Mouse (Mus musculus) ES-CJ7 (cell line): ENCODE measurements at regions not wholly inside any gene's neighbourhood (a gene's known extent, or its start where the extent isn't known, plus 50 kb on each side); places are given as distances from the start of the nearest gene placed in this dataset.

Experiments used
- DNase-seq: peaks from one replicate; pipeline ENCODE4 v3.0.0; 2011; ENCODE audit warnings: low read depth, low spot score

DNA sequence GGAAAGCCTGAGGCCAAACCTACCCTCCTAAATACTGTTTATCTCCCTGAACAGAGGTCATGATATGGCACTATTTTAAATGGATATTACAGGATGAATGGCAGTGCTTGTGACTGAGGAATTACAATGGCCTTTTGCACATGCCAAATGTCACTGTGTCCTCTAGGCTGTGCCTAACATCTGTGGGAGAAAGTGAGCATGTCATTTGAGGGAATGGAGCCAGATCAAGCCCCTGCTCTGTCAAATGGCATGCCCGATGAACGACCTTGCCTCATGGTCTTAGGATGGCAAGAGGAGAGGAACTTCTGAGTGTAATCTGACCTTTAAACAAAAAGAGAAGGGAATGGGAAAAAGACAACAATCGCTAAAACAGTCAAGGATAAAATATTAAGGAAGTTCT, 827.0 kb downstream of the Gsdmc2 start:
- DNase-seq = no peak

DNA sequence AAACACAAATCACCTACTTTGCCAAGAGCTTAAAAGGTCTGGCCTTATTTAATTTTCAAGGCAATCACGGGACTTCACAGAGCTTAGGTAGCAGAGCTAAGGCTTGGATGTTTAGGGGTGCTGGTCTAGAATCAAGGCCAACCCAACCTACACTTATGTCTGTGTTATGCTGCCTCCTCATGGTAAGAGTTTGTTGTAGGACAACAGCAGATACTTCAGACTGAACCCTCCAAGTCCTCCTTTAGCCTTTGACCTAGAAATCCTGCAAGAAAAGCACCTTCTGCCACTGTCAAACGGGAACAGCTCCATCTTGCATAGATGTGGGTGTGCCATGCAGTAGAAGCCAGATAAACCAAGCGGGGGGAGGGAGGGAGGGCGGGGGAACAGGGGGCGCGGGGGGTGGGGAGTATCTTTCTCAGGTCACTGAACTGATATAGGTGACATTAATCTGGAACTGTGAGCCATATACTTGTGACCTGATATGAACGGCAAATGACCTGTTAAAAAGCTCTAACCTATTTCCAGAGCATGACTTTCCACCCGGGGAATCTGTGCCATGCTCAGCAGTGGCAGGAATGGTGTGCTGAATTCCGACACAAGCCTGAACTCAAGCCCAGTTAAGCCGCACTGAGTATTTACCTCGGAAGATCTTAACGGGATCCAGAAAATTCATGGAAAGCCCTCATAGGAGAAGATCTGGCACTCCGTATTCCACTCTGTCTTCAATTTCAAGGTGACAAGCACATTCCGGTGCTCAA, 838.3 kb downstream of the Gsdmc2 start:
- DNase-seq = peak; percentile 66

DNA sequence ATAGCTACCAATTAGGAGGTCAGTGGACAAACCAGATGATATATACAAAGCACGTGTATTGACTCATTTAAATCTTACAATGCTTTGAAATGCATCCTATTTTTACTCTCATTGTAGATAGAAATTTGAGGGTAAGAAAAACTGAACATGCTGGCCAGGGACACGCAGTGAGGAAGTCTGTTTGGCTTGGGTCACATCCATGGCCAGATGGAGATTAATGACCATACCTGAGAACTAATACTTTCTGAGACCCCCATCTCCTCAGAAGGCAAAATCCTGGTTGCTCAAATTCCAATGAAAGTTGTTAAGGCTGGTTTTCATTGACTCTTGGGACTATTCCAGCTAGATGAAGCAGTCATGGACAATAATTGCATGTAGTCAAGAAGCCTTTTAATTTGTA, 850.3 kb downstream of the Gsdmc2 start:
- no peak for DNase-seq

DNA sequence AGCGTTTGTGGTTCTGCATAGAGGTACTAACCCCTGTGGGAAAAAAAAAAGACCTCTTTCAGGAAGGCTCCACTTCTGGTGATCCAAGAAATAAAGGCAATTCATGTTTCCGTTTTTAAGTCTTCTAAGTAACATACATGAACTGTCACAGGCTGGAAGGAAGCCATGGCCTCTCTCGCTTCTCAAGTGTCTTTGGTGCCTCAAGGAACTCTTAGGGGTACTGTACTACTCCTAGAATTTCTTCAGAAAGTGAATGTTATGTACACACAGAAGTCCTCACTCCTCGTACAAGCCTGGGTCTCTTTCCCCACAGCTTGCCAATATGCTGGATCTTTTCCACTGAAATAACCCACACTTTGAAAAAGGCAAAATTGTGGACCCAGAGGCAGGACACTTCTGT, 858.1 kb downstream of the Gsdmc2 start:
- DNase-seq = no peak

DNA sequence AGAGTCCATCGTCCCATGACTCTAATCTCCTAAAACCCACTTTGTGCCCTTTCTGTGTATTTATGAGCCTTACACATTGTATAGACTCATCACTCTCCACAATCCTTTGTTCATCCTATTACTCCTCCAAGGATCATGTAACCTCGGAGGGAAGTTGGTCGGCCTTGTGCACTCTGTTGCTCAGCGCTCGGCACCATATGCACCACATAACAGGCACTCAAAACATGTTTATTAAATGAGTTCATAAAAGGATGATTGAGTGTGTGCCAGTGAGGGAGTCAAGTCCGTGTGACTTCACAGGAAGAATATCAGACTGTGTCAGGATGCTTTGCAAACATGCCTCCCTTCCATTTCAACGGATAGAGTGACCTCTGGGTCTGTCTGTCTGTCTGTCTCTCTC, 858.8 kb downstream of the Gsdmc2 start:
- DNase-seq = no peak

DNA sequence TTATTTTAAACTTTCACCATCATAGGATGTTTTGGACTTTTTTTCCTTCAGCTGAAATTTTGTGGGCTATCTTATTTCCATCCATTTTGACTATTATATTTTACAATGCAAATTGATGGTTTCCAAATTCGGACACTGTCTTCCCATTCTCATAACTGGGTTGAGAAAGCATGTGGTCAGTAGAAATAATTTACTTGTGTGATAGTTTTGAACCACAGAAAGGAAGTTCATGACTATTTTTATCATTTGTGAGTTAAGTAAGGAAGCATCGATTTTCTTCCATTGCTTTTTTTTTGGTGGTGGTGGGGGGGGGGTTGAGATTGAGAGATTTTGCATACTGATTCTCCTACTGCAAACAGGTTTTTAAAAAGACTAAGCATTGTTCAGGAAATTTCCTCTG, 874.4 kb downstream of the Gsdmc2 start:
- DNase-seq = no peak

DNA sequence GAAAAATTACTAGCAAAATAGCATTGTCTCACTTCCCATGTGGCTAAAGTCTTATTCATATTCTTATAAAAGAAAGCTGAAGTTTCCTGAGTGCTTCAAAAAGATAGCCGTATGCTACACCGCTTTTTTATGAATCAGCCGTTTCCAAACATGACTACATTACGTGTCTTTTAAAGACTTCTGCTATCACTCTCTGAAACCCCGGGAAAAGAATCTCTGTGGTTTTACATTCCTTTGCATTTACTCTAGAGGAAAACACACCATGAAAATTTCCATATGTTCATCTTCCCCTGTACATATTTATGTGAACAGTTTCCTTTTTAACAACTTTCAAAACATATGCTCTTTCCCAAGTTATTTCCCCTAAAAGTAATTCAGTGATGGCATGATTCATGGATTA, 882.3 kb downstream of the Gsdmc2 start:
- no peak for DNase-seq

DNA sequence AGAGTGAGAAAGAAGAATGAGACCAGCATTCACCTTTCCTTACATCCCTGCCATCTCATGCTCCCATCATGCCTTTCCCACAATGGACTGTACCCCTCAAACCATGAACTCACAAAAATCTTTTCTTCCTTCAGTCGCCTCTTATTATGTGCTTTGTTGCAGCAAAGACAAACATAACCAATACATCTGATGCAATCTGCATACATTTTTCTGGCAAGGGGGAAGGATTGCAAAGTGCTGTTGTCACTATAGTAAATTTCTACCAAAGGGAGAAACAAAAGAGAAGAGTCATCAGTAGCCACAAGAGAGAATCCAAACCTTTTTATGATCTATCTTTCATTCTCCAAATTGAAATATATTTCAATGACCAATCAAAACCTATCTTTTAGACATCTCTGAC, 884.4 kb downstream of the Gsdmc2 start:
- no peak for DNase-seq

DNA sequence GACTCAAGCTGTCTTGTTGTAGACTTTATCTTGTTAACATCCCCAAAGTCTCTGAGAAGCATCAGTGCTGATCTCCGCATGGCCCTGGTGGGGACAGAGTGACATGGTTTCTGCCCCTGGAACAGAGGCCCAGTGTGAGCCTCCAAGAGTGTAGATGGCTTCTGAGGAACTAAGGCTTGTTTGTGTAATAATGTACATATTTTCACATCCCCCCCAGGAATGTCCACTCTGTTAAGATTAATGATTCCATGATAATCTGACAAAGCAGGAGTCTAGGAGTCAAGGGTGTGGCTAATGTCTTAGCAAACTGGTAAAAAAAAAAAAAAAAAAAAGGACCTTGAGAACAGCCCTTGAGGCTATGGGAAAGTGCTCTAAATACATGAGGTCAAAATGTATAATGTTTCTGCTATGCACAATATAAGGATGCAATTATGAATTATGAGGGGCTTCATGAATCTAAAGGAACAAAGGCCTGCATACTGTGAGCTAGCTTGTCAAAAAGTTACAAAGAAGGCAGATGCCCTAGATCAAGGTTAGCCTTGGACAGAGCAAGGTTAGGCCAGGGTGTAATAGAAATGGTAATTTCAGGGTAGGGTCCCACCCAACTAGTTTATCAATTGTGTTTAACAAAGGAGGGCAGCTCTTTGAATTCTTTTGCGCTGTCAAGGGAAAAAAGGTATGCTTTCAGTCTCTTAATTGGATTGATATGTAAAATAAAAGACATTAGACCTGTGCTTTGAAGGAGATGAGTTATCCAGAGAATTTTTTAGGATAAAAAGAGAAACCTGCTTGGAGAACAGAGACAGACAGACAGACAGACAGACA, 886.3 kb downstream of the Gsdmc2 start:
- peak; percentile 96 for DNase-seq

DNA sequence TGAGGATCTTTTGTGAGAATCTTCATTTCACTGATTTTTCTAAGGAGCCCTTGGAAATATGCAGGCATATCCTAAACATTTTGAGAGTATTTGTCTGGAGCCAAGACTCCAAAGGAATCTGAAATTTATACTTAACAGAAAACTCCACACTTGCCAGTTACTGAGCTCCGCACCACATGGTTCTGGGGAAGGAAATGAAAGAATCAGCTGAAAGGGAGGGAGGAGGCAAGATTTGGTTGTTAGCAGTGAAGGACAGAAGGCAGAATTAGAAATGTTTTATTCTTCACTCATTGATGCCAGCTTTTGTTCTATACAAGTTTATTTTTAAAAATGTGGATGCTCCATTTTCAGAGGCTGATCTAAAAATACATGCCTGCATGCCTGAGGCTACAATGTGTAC, 890.1 kb downstream of the Gsdmc2 start:
- DNase-seq = no peak

DNA sequence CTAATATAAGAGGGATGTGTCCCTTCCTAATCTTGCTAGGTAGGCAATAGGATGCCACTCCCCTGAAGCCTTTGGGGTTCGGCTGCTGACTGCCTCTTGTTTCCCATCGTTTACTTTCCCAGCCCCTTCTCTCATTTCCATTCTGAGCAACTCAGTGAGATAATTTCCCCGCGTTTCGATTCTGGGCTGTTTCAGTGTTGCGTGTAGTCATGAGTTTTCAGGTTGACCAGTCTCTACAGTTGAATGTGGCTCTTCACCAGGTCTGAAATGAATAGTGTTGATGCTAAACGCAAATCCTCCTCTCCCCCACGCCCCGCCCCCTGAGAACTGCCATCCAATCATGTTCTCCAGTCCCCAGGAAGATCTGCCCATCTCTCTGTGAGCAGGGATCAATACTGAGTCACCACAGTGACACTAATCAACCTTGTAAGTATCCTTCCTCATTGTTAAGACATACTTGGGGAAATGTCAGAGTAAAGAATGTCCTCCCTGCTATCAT, 890.6 kb downstream of the Gsdmc2 start:
- peak; percentile 20 for DNase-seq

DNA sequence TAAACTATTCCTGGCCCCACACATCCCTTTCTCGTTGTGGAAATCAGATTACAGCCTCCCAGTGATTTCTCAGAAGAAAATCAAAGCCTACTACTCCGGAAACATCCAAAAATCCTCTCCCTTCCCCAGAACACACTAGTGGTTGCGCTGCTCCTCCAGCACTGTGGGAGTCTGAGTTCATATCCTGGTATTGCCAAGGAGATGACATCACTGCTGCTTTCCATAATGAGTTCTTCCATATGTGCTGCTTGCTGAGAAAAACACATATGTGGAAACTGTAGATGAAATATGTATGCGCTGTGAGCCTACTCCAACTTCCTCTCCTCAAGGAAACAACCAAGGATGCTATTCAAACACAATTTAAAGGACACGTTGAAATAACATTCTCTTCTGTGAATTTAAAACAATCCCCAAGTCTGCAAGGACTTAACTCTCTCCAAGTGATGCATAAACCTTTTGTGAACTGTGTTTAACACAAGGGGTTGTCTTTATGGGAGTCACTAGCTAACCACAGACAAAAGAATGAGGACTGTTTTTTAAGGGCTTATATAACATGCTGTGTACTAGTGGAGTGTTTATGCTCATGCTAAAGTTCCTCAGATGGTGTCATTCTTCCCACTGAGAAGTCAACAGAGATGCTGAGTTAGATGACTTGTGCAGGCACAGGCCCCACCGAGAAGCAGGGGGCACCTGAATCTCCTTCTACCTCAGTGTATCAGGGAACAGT, 891.6 kb downstream of the Gsdmc2 start:
- no peak for DNase-seq

DNA sequence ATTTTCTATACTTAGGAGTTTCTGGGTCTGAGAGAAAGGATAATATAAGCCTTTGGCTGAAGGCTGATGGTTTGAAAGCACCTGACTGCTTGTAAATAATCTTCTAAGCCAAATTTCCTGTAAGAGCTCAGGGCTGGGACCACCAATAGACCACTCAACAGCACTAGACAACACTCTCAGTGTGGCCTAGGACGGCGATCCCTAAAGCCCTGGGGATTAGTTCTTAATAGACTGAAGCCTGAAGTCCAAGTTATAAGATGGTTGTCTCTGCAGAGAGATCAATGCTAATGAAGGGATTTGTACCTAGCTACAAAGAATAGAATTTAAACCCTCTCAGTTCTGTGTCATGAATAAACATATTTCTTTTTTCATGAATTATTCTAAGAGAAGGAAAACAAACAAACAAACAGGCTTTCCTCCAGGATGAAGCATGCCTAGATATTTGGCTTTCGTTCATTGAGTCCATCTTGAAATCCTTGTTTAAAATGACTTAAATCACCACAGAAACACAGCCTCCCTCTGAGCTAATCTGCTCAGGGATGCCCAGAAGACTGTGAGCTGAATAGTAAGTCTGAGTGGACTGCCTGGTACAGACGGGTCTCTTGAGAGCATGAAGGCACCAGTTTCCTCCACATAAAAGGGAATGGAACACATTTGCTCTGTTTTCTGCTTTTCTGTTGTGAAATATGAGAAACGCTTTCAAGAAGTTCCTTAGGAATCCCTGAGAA, 892.3 kb downstream of the Gsdmc2 start:
- DNase-seq = no peak

DNA sequence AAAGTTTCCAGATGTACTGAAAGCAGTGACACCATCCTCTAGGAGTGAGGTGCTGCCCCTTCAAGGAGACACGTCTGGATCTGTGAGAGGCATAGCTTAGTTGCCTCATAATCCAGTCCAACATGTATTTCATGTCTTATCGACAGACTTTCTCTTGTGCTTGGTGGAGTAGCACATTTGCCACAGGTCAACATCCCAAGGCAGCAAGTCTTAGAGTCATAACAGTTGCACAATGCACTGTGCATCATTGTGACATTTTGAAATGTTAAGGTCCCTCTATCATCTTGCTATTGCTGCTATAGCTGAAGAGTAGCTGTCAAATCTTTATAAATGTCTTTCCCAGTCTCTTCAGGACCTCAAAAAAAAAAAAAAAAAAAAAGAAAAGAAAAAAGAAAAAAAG, 905.6 kb downstream of the Gsdmc2 start:
- DNase-seq = no peak

DNA sequence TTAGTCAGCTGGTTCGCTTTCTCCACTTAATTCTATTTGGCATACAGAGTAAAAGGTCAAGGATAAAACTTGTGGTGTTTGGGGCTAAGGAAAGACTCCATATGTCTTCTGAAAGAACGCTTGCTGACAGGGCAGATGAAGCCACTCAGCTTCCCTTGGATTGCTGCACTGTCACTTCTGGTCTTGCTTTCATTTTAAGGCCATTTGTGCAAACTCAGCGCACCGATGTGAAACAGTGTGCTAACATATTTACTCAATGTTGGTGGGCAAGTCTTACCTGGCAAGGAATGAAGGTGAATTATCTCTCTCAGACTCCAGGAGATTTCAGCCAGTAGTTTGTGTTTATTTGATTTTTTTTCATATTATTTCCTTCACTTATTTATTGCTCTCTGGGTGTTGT, 907.2 kb downstream of the Gsdmc2 start:
- DNase-seq = no peak

DNA sequence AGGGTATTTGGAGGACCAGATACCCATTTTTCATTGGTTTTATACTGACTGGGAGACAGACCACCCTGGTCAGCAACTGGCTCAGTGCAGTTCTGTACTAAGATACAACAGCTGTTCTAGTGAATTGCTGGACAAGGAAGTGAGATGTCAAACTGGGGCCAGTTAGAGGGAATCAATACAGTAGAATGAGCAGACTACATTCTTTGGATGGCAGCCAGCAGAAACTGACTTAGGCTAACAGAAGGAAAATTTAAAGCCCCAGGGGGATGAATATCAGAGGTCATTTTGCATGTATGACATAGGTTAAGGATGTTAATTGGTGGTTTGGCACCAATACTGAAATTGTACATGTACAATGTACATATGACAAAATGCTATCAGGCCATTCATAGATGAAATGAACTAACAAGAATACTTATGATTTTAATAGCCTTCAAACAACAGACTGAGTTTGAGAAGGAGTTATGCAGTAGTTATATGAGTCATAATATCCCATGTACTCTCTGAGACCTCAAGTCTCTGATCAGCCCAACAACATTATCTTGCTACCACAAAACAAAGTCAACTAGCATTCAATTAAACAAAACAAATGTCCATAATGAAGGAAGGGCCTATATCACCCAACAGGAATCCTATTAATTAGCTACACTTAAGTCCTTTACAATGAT, 910.3 kb downstream of the Gsdmc2 start:
- DNase-seq = no peak

DNA sequence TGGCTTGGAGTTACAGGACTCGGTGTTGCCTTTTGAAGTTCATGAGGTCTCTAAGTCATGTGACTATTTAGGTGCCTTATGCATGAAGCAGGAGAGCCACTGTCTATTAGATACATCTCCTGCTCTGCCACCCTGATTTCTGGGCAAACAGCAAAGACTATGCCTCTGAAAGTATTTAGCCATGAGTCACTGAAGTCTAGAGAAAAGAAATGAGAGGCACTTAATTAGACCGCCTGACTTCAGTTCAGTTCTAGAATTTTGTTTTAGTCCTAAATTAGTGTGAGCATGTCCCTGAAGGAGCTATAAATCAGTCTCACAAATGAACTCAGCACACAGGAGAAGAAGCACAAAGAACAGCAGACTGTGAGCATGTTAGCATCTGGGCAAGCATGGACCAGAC, 924.5 kb downstream of the Gsdmc2 start:
- no peak for DNase-seq

DNA sequence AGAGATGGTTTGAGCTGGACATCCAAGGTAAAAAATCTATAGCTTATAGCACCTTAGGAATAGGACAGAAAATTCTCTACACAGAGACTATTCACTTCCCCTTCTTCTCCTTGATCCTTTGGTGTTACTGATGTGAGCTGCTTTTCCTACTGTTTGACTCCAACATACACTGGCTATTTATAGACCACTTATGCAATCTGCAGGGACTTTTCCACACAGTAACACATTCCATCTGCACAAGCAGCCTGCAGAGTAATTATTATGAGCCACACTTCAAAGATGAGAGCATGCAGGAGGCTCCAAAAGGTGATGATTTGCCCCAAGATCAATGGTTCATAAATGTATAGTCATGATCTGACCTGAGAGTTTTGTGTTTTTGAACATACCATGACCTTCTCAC, 925.7 kb downstream of the Gsdmc2 start:
- DNase-seq = no peak

DNA sequence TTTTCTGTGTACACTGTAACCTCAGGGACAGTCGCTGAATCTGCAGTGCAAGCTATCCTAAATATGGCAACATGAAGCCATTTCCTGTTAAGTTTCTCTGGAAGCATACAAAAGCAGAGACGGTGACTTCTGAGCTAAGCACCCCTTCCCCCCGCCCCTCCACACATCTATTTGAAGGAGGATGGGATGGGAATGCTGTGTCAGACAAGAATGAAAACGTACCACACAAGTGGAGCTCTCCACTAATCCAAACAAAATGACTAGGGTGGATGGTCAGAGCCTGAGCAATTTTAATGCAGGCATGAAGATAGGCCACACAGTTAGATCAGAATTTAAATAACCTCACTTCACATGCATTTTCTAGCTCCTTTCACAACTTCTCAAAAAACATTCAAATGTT, 936.6 kb downstream of the Gsdmc2 start:
- no peak for DNase-seq

DNA sequence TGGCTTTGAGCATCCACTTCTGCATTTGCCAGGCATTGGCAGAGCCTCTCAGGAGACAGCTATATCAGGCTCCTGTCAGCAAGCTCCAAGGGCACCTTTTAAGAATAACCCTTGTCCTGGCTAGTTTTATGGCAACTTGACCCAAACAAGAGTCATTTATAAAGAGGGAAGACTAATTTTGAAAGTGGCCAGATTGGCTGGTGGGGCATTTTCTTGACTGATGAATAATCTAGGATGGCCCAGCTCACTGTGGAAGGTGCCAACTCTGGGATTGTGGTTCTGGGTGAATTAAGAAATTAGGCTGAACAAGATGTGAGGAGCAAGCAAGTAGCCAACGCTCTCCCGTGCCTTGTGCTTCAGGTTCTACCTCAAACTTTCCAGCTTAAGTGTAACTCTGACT, 937.8 kb downstream of the Gsdmc2 start:
- no peak for DNase-seq
